Mouse (Mus musculus) brain, embryonic 14.5 days (tissue): ENCODE measurements around the gene Phox2a. TPM values are rescaled to one million over a fixed set of nuclear protein-coding genes. Genes with fewer than 3 reads are reported as not detected.
A peak's percentile ranks its signal among the peaks of the same experiment; 100 is the strongest.

Experiments
- DNase-seq: peaks from one replicate; pipeline ENCODE4 v3.0.0-alpha.2; 2011; ENCODE audit warnings: low read depth
- CTCF ChIP-seq: fragments of 200-500 bp; IDR thresholded peaks from 2 replicates; pipeline ENCODE4 v1.5.1; 2012; ENCODE audit warnings: inconsistent platforms, mild to moderate bottlenecking, moderate library complexity, borderline replicate concordance; ENCODE audit not compliant: insufficient read depth, insufficient read length; ENCODE audit errors: extremely low read depth
- POLR2A ChIP-seq: fragments of 200-500 bp; IDR thresholded peaks from 2 replicates; pipeline ENCODE4 v1.6.1; 2012; ENCODE audit warnings: mild to moderate bottlenecking, inconsistent platforms, borderline replicate concordance; ENCODE audit not compliant: poor library complexity, insufficient read depth, insufficient read length, severe bottlenecking; ENCODE audit errors: extremely low read depth
- polyA plus RNA-seq: library from polyadenylated mRNA; depleted of rRNA; stranded (reverse); fragments of >200 nt; gene quantifications from 2 replicates; pipeline ENCODE4 v1.2.3, GENCODE M21; 2012; rRNA removed

Gene Phox2a
- polyA plus RNA-seq: 0.87 and 3.1 TPM in 2 replicates

DNA sequence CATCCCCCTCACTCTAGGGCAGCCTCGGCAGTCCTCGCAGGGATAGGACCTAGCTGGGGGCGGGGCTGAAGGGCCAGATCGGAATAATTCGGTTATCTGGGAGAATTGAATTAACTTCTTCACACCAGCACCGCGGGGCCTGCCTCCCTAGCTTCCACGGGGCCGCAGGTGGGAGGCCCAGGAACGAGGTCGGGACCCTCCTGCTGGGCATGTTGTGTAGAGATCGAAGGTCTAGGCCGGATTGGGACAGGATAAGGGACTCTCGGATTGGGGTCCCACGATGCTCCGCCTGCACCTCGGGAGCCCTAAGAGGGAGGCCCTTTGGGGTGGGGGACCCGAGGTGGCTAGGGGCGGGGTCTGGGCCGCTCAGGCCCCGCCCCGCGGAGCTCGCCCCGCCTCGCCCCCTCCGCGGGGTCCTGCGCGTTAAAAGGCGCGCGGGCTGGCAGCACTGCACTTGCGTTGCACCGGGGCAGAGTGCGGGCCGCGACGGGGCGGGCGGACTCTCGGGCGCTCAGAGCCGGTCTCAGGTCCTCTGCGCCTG, at the start of gene Phox2a:
TSS of gene Phox2a (plus strand) at position 453 of the 541 bp plus-strand sequence.
- TF ChIP-seq CTCF: no peak
- TF ChIP-seq POLR2A: no peak
- DNase-seq: no peak

DNA sequence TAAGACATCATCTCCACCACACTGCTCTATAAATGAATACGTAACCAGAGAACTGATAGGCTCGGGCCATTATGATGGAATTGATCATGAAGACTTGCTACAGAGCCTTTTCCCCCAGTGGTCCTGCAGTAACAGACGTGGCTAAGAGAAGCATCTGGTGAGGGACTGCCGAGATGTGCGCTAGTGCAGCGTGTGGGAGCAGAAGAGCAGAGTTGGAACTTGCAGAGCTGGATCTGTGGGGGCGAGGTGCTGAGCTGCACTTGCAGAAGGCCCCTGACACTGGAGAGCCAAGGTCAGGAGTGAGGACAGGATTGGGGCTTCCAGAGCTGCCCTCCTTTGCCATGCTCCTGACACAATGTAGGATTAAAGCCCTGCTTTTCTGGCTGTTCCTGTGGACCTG, 48.1 kb upstream of the Phox2a start:
- DNase-seq: no peak
- TF ChIP-seq CTCF (no peak), POLR2A (no peak)

DNA sequence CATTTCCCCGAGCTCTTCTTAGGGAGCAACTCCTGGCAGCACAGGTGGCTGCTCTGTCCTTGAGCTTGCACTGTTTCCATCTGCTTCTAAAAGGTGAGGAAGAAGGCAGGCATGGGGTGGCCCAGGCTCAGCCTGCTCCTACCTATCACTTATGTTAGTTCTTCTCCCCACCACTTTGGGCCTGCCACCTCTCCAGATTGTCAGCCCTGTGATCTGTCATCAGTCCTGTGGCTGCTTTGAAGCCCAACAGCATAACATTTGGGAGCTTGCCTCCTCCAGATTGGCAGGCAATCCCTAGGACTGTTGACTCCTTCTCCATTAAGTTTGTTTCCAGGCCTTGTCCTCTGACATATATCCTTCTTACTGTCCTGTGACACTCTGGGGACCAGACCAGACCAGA, 46.5 kb upstream of the Phox2a start:
- TF ChIP-seq CTCF (no peak), POLR2A (no peak)
- no peak for DNase-seq

DNA sequence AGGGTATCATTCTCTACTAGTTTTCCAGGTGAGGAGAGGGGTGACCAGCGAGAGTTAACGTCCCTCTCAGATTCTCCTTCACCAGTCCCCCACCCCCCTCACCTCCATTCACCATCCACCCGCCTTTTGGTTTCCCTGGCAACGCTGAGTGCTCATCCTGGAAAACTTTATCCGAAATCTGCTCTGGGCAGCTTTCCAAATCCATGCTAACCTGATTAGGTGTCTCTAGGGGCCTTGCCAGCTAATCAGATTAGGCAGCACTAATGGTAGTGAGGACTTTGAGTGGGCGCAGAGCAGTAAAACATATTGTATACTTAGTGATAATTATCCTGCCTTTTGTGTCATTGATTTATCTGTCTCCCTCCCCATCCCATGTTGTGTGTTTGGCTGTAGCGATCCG, 45.4 kb upstream of the Phox2a start:
- peak; percentile 74 for DNase-seq
- TF ChIP-seq CTCF (no peak), POLR2A (no peak)

DNA sequence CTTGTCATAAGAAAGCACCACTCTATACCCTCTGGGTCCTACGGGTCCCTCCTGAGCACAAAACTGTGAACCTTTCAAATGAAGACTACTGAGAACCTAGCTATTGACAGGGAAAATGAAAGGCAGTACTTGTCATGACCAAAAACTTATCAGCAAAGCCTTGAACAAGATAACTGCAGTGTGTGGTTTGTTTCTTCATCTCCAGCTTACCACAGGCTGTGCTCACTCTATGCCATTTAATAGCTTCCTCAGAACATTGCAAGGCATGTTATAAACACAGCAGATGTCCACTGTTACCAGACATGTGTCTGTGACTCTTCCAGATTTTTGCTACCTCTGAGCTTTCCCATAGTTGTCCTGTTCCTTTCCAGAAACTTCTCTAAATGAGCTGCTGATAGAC, 41.1 kb upstream of the Phox2a start:
- DNase-seq: no peak
- TF ChIP-seq CTCF (no peak), POLR2A (no peak)

DNA sequence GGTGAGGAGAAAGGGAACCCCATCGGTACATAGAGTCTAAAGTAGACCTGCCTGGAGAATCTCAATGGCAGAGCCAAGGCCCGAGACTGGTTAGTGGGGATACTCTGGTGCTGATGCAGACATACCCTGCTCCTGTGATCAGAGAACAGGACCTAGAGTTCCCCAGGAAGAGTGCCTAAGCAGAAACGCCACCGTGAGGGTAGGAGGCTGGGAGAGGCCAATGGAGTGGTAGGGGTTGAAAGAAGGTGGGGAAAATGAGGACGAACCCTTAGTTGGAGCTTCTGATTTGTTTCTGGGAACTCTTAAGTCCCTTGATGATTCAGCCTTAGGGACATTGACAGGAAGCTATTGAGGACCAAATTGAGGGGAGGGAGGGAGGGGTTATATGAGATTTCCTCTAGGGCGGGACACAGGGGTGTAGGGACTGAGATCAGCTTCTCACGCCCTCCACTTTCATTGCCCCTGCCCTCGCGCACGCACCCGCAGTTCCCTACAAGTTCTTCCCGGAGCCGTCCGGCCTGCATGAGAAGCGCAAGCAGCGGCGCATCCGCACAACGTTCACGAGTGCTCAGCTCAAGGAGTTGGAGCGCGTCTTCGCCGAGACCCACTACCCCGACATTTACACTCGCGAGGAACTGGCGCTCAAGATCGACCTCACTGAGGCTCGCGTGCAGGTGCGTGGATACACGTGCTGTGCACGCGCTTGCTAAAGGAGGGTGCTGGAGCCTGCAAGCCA, 2.4 kb downstream of the Phox2a start:
- peak; percentile 51 for DNase-seq
- TF ChIP-seq CTCF (no peak), POLR2A (no peak)

DNA sequence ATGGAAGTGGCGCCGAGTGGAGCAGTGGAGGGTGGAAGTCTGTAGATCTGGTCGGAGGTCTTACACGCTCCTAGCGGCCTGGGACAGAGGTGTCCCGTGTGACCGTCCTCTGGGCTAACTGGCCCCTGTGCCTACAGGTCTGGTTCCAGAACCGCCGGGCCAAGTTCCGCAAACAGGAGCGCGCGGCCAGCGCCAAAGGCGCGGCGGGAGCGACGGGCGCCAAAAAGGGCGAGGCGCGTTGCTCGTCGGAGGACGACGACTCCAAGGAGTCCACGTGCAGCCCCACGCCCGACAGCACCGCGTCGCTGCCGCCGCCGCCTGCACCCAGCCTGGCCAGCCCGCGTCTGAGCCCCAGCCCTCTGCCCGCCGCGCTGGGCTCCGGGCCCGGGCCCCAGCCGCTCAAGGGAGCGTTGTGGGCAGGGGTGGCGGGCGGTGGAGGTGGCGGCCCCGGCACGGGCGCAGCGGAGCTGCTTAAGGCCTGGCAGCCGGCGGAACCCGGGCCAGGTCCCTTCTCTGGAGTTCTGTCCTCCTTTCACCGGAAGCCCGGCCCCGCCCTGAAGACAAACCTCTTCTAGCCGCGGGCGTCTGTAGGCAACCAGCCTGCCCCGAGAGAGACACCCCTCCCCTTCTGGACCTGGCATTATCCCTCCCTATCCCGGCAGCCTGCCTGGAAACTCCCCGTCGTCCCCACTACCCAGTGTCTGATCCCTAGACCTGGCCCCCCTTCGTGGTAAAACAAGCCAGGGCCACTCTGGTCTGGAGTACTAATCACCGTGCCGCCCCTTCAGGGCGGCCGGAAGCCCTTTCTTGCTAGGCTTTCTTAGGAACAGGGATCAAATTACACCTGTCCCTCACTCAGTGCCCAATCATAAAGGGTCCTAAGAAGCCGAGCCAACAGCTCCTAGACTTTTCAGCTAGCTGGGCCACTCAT, 3.7 kb downstream of the Phox2a start:
- DNase-seq: peak; percentile 78
- TF ChIP-seq CTCF (no peak), POLR2A (no peak)

DNA sequence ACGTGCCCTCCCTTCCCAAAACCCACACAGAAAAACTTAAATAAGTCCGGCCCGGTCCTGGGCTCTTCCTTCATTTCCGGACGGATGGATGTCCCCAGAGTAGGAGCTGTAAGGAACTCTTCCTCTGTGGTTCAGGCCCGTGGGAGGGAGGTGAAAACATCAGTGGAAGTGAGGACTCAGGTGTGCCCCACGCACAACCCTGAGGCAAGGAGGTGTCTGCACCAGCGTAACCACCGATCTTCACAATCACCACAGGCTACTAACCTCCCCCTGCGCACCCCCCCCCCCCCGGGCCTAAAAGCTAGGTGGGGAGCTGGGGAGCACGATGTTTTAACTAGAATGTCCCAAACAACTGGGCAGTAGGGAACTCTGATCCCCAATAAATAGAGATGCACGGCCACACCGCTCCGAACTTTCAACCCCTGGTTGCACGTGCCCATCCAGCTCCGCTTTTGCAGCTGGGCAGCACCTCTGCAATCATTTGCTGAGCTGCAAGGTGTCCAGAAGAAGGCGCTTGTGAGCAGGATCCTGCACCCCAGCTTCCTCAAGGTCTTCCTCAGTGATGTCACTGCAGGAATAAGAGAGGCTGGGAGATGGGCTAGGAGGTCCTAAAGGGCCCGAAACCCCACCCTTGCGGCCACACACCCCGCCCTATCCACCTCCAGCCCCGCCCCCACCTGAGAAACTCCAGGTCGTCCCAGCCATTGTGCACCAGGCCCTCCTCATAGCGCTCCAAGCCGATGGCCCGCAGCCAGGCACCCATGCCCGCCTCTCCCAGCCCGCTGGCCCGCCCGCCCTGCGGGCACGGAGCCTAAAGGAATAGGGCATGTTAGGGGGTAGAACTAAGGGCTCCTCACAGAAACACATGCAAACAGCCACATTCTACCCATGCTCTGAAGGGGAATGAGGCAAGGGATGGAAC, 5.0 kb downstream of the Phox2a start:
- TF ChIP-seq CTCF: peak; percentile 50; the same call in 1 of the 2 replicates
- TF ChIP-seq POLR2A: no peak
- DNase-seq: peak; percentile 53

DNA sequence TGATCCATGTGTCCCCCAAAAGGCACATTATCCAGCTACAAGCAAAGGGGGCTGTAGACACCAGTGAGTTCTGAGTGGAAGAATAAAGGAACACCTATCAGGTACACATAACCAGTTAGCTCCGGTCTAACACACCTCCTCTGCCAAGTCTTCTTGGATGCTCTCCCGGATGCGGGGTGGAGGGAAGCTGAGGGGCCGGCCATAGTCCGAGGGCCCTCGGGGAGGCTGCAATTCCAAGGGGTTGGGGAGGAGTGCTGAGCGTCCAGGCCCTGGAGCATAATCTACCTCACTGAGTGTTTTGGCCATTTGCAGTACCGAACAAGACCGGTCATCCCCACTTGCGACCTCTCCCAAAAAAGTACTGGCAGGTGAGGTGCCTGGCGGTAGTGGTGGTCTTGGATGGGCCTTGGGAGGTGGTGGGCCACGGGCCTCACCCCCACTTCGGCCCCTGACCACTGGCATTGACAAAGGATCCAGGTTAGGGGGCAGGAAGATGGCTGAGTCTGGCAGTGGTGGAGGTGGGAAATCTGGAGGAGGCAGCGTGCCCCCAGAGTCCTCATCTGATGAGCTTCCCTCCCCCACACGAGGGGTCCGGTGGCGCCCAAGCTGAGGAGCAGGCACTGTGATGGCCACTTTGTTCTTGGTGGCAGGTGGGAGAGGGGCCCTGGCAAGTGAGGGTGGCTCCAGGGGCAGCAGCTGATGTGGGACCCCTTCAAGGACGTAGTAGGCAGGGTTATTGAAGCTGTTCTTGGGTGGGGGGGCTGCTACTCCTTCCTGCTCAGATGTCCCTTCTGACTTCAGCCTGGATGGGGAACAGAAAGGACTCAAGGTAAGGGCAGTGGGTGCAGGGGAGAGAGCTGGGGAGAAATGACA, 5.9 kb downstream of the Phox2a start:
- TF ChIP-seq POLR2A: no peak
- no peak for TF ChIP-seq CTCF
- peak; percentile 45 for DNase-seq

DNA sequence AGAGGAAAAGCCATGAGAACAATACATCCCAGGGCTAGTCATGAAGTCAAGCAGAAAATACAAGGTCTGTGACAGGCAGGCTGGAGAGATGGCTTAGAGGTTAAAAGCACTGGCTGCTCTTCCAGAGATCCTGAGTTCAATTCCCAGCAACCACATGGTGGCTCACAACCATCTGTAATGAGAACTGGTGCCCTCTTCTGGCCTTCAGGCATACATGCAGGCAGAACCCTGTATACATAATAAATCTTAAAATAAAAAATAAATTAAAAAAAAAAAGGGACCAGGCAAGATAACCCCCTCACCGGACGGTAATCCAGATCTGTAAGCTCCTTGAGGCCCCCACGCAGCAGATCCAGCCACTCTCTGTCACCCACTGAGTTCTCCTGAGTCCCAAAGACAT, 12.3 kb downstream of the Phox2a start:
- no peak for TF ChIP-seq POLR2A
- TF ChIP-seq CTCF: no peak
- no peak for DNase-seq
